Mouse (Mus musculus) lung, embryonic 15.5 days (tissue): ENCODE measurements around the gene Pogz. TPM values are rescaled to one million over a fixed set of nuclear protein-coding genes. Genes with fewer than 3 reads are reported as not detected.
"Not testable (repeated sequence)": the region's sequence is repeated elsewhere in the genome, so short reads cannot be mapped to it uniquely, and the experiment has no call there.

Source experiments
- ATAC-seq: fragments of 200-750 bp; cut with Nextera tagmentation; 2 replicates; pipeline ENCODE4 v1.8.0; 2017; ENCODE audit warnings: moderate number of reproducible peaks, borderline replicate concordance; ENCODE audit not compliant: low FRiP score, low TSS enrichment; ENCODE audit errors: extremely low read depth
- H3K27ac ChIP-seq: fragments of 300-500 bp; sonication (generic); 2 replicates; pipeline ENCODE4 v1.5.1; 2015; ENCODE audit warnings: moderate library complexity, mild to moderate bottlenecking, inconsistent platforms
- H3K27me3 ChIP-seq: fragments of 300-500 bp; sonication (generic); 2 replicates; pipeline ENCODE4 v1.6.1; 2015; ENCODE audit warnings: inconsistent platforms
- H3K36me3 ChIP-seq: fragments of 300-500 bp; sonication (generic); 2 replicates; pipeline ENCODE4 v1.6.1; 2015; ENCODE audit warnings: inconsistent platforms
- H3K4me1 ChIP-seq: fragments of 300-500 bp; sonication (generic); 2 replicates; pipeline ENCODE4 v1.6.1; 2015; ENCODE audit warnings: inconsistent platforms
- H3K4me2 ChIP-seq: fragments of 300-500 bp; sonication (generic); 2 replicates; pipeline ENCODE4 v1.6.1; 2015; ENCODE audit warnings: inconsistent platforms, mild to moderate bottlenecking, moderate library complexity
- H3K4me3 ChIP-seq: fragments of 300-500 bp; sonication (generic); 2 replicates; pipeline ENCODE4 v1.5.1; 2015; ENCODE audit warnings: mild to moderate bottlenecking, inconsistent platforms
- H3K9ac ChIP-seq: fragments of 300-500 bp; sonication (generic); 2 replicates; pipeline ENCODE4 v1.6.1; 2015; ENCODE audit warnings: inconsistent platforms
- H3K9me3 ChIP-seq: fragments of 300-500 bp; sonication (generic); 2 replicates; pipeline ENCODE4 v1.6.1; 2016; ENCODE audit warnings: inconsistent platforms
- WGBS: fragments of 180-500 bp; shearing (Covaris S2); methylation state at CpG from one replicate; pipeline ENCODE4 v1.1.7; 2015; 5-methylcytosine and 5-hydroxymethylcytosine counted together
- polyA plus RNA-seq: library from polyadenylated mRNA; unstranded; fragments of >200 nt; fragmentation: Nextera tagmentation; extraction: Ambion mirVana; gene quantifications from 2 replicates; pipeline ENCODE4 v1.2.1, GENCODE M21; 2015

Pogz gene
- polyA plus RNA-seq, 1 experiment from 2014 or later: 16.3 TPM

GRCm38 (mm10) chr3:94921104-94921503, 83.7 kb downstream of the Pogz start:
- Histone ChIP-seq H3K9ac (no peak overlapping the region), H3K4me1 (peaks cover 9% of the 10 kb centered on the region), H3K4me2 (no peak overlapping the region), H3K27ac (no peak overlapping the region), H3K27me3 (no peaks in the 10 kb centered on the region), H3K36me3 (no peaks in the 10 kb centered on the region), H3K9me3 (no peaks in the 10 kb centered on the region), H3K4me3 (no peak overlapping the region)
- no peak for ATAC-seq
- 41% methylated on average over 3 of the region's 3 CpGs for WGBS

- no peak overlapping the region for H3K4me3 ChIP-seq
- no peaks in the 10 kb centered on the region for H3K9me3 ChIP-seq
- no peak overlapping the region for H3K27ac ChIP-seq
- no peaks in the 10 kb centered on the region for H3K36me3 ChIP-seq
- no peaks in the 10 kb centered on the region for H3K27me3 ChIP-seq
- 35% methylated on average over 3 of the region's 3 CpGs for WGBS
- H3K9ac ChIP-seq: no peak overlapping the region
- no peak for ATAC-seq
- H3K4me1 ChIP-seq: peaks cover 9% of the 10 kb centered on the region
- H3K4me2 ChIP-seq: no peak overlapping the region
These were observed 85.0 kb downstream of the Pogz start for GRCm38 (mm10) chr3:94922333-94922732.

- Histone ChIP-seq H3K4me2 (no peak overlapping the region), H3K36me3 (no peaks in the 10 kb centered on the region), H3K27ac (no peak overlapping the region), H3K9me3 (no peaks in the 10 kb centered on the region), H3K4me1 (no peaks in the 10 kb centered on the region), H3K27me3 (no peaks in the 10 kb centered on the region), H3K9ac (no peak overlapping the region), H3K4me3 (no peak overlapping the region)
- ATAC-seq: no peak
- WGBS: 42% methylated on average over 8 of the region's 8 CpGs
These were observed 87.3 kb downstream of the Pogz start for GRCm38 (mm10) chr3:94924688-94925087.

GRCm38 (mm10) chr3:94926301-94926736, 89.0 kb downstream of the Pogz start:
- H3K27me3 ChIP-seq, H3K4me2 ChIP-seq, H3K9ac ChIP-seq, H3K4me3 ChIP-seq, H3K4me1 ChIP-seq, H3K36me3 ChIP-seq, H3K27ac ChIP-seq, ATAC-seq, H3K9me3 ChIP-seq: not testable (repeated sequence)
- WGBS: 35% methylated on average over 4 of the region's 4 CpGs

GRCm38 (mm10) chr3:94928979-94929378, 91.6 kb downstream of the Pogz start:
- not testable (repeated sequence) for H3K27ac ChIP-seq, H3K4me2 ChIP-seq, H3K4me3 ChIP-seq, ATAC-seq, H3K9ac ChIP-seq, H3K36me3 ChIP-seq, H3K27me3 ChIP-seq, H3K9me3 ChIP-seq
- WGBS: 81% methylated on average over 4 of the region's 4 CpGs
- H3K4me1 ChIP-seq: peaks cover 14% of the 10 kb centered on the region

- H3K27ac ChIP-seq: peak overlapping the region; percentile 85
- not testable (repeated sequence) for ATAC-seq, H3K9me3 ChIP-seq, H3K27me3 ChIP-seq, H3K4me2 ChIP-seq, H3K36me3 ChIP-seq, H3K9ac ChIP-seq, H3K4me3 ChIP-seq
- 42% methylated on average over 7 of the region's 7 CpGs for WGBS
- peaks cover 15% of the 10 kb centered on the region for H3K4me1 ChIP-seq
These were observed 93.3 kb downstream of the Pogz start for GRCm38 (mm10) chr3:94930386-94931266.

- not testable (repeated sequence) for H3K9me3 ChIP-seq, H3K27me3 ChIP-seq, ATAC-seq, H3K4me2 ChIP-seq, H3K36me3 ChIP-seq, H3K4me3 ChIP-seq, H3K9ac ChIP-seq
- Histone ChIP-seq H3K4me1 (peaks cover 22% of the 10 kb centered on the region), H3K27ac (peak overlapping the region; percentile 99)
- 63% methylated on average over 10 of the region's 10 CpGs for WGBS
These were observed 94.2 kb downstream of the Pogz start for GRCm38 (mm10) chr3:94931427-94932082.

Other genes starting within 250 kb of the Pogz start
- not detected in 2 replicates for gene Gm10972, start 194.5 kb upstream of the Pogz start, polyA plus RNA-seq
- 10.4 and 11.6 TPM in 2 replicates for gene Tuft1, start 178.7 kb upstream of the Pogz start, polyA plus RNA-seq
- gene Selenbp2, start 144.0 kb upstream of the Pogz start, polyA plus RNA-seq: 7.5 and 8.5 TPM in 2 replicates
- gene Cgn, start 51.1 kb upstream of the Pogz start, polyA plus RNA-seq: 28.8 and 29.7 TPM in 2 replicates
- gene Psmb4, start 49.4 kb downstream of the Pogz start, polyA plus RNA-seq: 336 and 350 TPM in 2 replicates
- gene Selenbp1, start 95.5 kb downstream of the Pogz start, polyA plus RNA-seq: 216 and 237 TPM in 2 replicates
- 9.5 and 9.8 TPM in 2 replicates for gene Rfx5, start 116.5 kb downstream of the Pogz start, polyA plus RNA-seq
- 20.5 and 21.8 TPM in 2 replicates for gene Pi4kb, start 137.2 kb downstream of the Pogz start, polyA plus RNA-seq
- 22.0 and 22.9 TPM in 2 replicates for gene Zfp687, start 177.9 kb downstream of the Pogz start, polyA plus RNA-seq
- gene Psmd4, start 205.0 kb downstream of the Pogz start, polyA plus RNA-seq: 239 and 245 TPM in 2 replicates